Mouse (Mus musculus): Measurements from ENCODE around the gene Trappc10. TPM values are rescaled to one million over a fixed set of nuclear protein-coding genes. Genes with fewer than 3 reads are reported as not detected.
"Not testable (repeated sequence)": the region's sequence is repeated elsewhere in the genome, so short reads cannot be mapped to it uniquely, and the experiment has no call there.

Trappc10 gene
- polyA plus RNA-seq, 1 experiment from 2014 or later: 28.1 TPM

DNA sequence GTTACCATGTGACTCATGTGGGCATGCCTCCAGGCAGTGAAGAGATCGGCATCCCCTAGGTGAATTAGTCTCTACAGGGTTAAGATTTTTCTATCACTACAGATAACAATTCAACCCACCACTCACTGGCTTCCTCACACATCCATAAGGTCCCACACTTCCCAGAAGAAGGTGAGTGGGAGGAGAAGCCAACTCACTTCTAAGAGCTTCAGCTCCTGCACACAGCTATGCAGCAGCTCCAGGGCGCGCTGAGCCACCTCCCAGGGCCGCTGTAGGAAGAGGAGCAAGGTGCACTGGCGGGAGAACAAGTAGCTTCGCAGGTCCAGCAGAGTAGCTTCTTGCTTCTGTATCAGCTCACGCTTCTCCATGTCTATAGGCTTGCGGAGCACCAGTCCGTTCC lies 30.1 kb downstream of the Trappc10 start:
- Histone ChIP-seq H3K27ac (ENCODE audit: low read depth, low read length) (no peak overlapping the region), H3K4me1 (replicated peaks; ENCODE audit: control insufficient read depth, insufficient read depth, low read length) (no peaks in the 10 kb centered on the region), H3K36me3 (ENCODE audit: control insufficient read depth, insufficient read depth) (peaks cover 88% of the 10 kb centered on the region), H3K27me3 (replicated peaks; ENCODE audit: control insufficient read depth, insufficient read depth, low read length) (no peaks in the 10 kb centered on the region), H3K4me3 (ENCODE audit: low read depth, low read length) (no peak overlapping the region), H3K9me3 (ENCODE audit: control insufficient read depth) (no peaks in the 10 kb centered on the region), H3K9ac (ENCODE audit: low read depth, low read length) (no peak overlapping the region), H3K4me2 (replicated peaks; ENCODE audit: low read depth) (no peak overlapping the region)
- TF ChIP-seq CTCF (IDR thresholded peaks at IDR 0.05; ENCODE audit: low read depth): no peak
- ATAC-seq: no peak
- 95% methylated on average over 9 of the region's 9 CpGs for WGBS

DNA sequence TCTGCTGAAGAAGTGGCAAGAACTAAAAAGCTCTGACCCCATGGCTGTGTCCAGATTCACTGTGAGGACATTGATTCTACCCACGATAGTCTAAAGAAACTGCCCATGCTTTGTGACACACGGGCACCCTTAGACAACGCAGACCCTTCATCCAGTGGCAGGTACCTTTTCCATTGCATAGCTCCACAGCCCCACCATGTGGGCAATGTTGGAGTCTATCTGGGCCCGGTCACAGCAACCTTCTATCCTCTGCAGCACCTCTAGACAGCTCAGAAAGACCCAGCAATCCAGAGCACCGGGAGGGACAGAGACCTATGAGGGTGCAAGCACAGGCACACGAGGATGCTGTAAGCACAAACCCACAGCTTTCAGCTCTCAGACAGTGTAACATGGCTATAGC lies 33.1 kb downstream of the Trappc10 start:
- no peaks in the 10 kb centered on the region for H3K27me3 ChIP-seq (replicated peaks; ENCODE audit: control insufficient read depth, insufficient read depth, low read length)
- no peak overlapping the region for H3K9ac ChIP-seq (ENCODE audit: low read depth, low read length)
- WGBS: 62% methylated on average over 6 of the region's 6 CpGs
- ATAC-seq: no peak; the same call in 1 of the 2 replicates
- H3K27ac ChIP-seq (ENCODE audit: low read depth, low read length): no peak overlapping the region
- H3K36me3 ChIP-seq (ENCODE audit: control insufficient read depth, insufficient read depth): peaks cover 88% of the 10 kb centered on the region
- no peak overlapping the region for H3K4me2 ChIP-seq (replicated peaks; ENCODE audit: low read depth)
- no peaks in the 10 kb centered on the region for H3K9me3 ChIP-seq (ENCODE audit: control insufficient read depth)
- peak; percentile 69 for TF ChIP-seq CTCF (IDR thresholded peaks at IDR 0.05; ENCODE audit: low read depth)
- no peak overlapping the region for H3K4me3 ChIP-seq (ENCODE audit: low read depth, low read length)
- H3K4me1 ChIP-seq (replicated peaks; ENCODE audit: control insufficient read depth, insufficient read depth, low read length): no peaks in the 10 kb centered on the region

DNA sequence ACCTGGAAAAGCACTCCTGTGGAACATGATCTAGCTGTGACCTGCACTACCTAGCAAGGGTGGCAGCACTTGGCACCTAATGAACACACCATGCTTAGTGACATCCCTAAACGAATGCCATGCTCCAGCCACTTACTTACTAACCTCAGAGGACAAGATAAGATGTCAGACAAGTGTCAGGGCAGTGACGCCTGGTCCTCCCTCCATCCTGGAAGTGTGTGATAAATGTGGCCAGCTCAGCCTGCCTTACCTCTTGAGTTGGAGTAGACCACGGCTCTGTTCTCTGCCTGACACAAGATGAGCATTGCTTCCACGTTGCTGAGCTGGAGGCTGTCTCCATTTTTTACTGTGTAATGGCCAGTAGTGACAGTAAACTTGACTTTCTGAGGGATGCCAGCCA lies 43.3 kb downstream of the Trappc10 start:
- Histone ChIP-seq H3K27me3 (replicated peaks; ENCODE audit: control insufficient read depth, insufficient read depth, low read length) (no peaks in the 10 kb centered on the region), H3K9ac (ENCODE audit: low read depth, low read length) (no peak overlapping the region), H3K4me1 (replicated peaks; ENCODE audit: control insufficient read depth, insufficient read depth, low read length) (no peaks in the 10 kb centered on the region), H3K36me3 (ENCODE audit: control insufficient read depth, insufficient read depth) (peaks cover 84% of the 10 kb centered on the region), H3K27ac (ENCODE audit: low read depth, low read length) (no peak overlapping the region), H3K4me3 (ENCODE audit: low read depth, low read length) (no peak overlapping the region), H3K9me3 (ENCODE audit: control insufficient read depth) (no peaks in the 10 kb centered on the region), H3K4me2 (replicated peaks; ENCODE audit: low read depth) (no peak overlapping the region)
- TF ChIP-seq CTCF (IDR thresholded peaks at IDR 0.05; ENCODE audit: low read depth): no peak
- WGBS: 90% methylated on average over 4 of the region's 4 CpGs
- ATAC-seq: no peak

DNA sequence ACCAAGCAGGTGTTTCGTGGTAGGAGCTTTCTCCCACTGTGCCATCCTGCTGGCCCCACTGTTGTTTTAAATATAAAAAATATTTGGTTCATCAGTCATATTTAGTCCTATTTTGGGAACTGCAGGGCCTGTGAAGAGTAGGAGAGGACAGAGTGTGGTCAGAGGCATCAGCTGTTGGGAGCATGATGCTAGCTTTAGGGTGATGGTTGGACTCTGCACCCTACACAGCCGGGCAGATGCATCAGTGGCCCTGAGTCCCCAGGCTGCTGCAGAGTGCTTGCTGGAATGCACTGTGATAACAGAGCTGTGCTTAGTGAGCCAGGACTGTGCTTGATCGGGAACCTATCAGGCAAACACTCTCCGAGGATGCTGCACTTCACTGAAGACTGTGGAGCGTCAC lies 51.5 kb downstream of the Trappc10 start:
- Histone ChIP-seq H3K27ac (ENCODE audit: low read depth, low read length) (no peak overlapping the region), H3K4me3 (ENCODE audit: low read depth, low read length) (no peak overlapping the region), H3K36me3 (ENCODE audit: control insufficient read depth, insufficient read depth) (peaks cover 96% of the 10 kb centered on the region), H3K4me1 (replicated peaks; ENCODE audit: control insufficient read depth, insufficient read depth, low read length) (no peaks in the 10 kb centered on the region), H3K27me3 (replicated peaks; ENCODE audit: control insufficient read depth, insufficient read depth, low read length) (no peaks in the 10 kb centered on the region), H3K4me2 (replicated peaks; ENCODE audit: low read depth) (no peak overlapping the region), H3K9me3 (ENCODE audit: control insufficient read depth) (no peaks in the 10 kb centered on the region), H3K9ac (ENCODE audit: low read depth, low read length) (no peak overlapping the region)
- 91% methylated on average over 5 of the region's 5 CpGs for WGBS
- TF ChIP-seq CTCF (IDR thresholded peaks at IDR 0.05; ENCODE audit: low read depth): no peak
- no peak for ATAC-seq

DNA sequence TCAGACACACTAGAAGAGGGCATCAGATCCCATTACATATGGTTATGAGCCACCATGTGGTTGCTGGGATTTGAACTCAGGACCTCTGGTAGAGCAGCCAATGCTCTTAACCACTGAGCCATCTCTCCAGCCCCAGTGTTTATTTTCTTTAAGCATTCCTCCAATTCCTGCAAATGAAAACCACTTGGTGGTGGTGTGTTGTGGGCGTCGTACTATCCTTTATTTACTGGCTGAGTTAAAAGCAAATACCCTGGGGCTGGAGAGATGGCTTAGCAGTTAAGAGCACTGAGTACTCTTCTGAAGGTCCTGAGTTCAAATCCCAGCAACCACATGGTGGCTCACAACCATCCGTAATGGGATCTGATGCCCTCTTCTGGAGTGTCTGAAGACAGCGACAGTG lies 58.4 kb downstream of the Trappc10 start:
- not testable (repeated sequence) for H3K4me3 ChIP-seq (ENCODE audit: low read depth, low read length); H3K9me3 ChIP-seq (ENCODE audit: control insufficient read depth); H3K4me2 ChIP-seq (replicated peaks; ENCODE audit: low read depth); H3K27ac ChIP-seq (ENCODE audit: low read depth, low read length); ATAC-seq; H3K9ac ChIP-seq (ENCODE audit: low read depth, low read length); H3K4me1 ChIP-seq (replicated peaks; ENCODE audit: control insufficient read depth, insufficient read depth, low read length); H3K27me3 ChIP-seq (replicated peaks; ENCODE audit: control insufficient read depth, insufficient read depth, low read length)
- 84% methylated on average over 4 of the region's 4 CpGs for WGBS
- peaks cover 54% of the 10 kb centered on the region for H3K36me3 ChIP-seq (ENCODE audit: control insufficient read depth, insufficient read depth)

DNA sequence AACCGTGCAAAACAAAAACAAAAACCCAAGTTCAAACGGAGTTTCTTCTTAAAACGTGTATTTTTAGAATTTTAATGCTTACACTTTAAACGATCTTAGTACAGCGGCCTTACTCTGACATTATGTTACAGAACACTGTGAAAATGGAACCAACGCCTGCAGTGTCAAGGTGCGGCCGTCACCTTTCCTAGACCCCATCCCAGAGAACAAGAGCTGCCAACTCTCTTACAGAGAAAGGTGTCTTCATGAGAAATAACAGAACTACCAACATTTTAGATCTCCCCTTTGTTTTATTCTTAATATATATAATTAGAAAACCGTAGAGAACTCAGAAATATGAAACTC lies 59.1 kb downstream of the Trappc10 start:
- H3K36me3 ChIP-seq (ENCODE audit: control insufficient read depth, insufficient read depth): peaks cover 54% of the 10 kb centered on the region
- H3K9ac ChIP-seq (ENCODE audit: low read depth, low read length): 0 out of 2 replicates have a peak overlapping the region, but pooled peaks have one; percentile 54
- 16% methylated on average over 9 of the region's 9 CpGs for WGBS
- no peaks in the 10 kb centered on the region for H3K27me3 ChIP-seq (replicated peaks; ENCODE audit: control insufficient read depth, insufficient read depth, low read length)
- TF ChIP-seq CTCF (IDR thresholded peaks at IDR 0.05; ENCODE audit: low read depth): no peak
- peak overlapping the region; percentile 93 for H3K4me2 ChIP-seq (replicated peaks; ENCODE audit: low read depth)
- H3K4me3 ChIP-seq (ENCODE audit: low read depth, low read length): peak overlapping the region; percentile 80
- ATAC-seq: no peak
- peaks cover 4% of the 10 kb centered on the region for H3K4me1 ChIP-seq (replicated peaks; ENCODE audit: control insufficient read depth, insufficient read depth, low read length)
- H3K27ac ChIP-seq (ENCODE audit: low read depth, low read length): peak overlapping the region; percentile 62
- no peaks in the 10 kb centered on the region for H3K9me3 ChIP-seq (ENCODE audit: control insufficient read depth)
